Mouse (Mus musculus) A20 (cell line): ENCODE results near the gene Klk9.

Experiments
- DNase-seq: peaks from one replicate; pipeline ENCODE4 v3.0.0-alpha.2; 2011; ENCODE audit warnings: low read depth, low spot score

The Klk9 gene

GRCm38 (mm10) chr7:43791591-43791990, at the start of gene Klk9:
Gene Klk9 (plus strand): TSS chr7:43791891.
- DNase-seq: no peak

DNA sequence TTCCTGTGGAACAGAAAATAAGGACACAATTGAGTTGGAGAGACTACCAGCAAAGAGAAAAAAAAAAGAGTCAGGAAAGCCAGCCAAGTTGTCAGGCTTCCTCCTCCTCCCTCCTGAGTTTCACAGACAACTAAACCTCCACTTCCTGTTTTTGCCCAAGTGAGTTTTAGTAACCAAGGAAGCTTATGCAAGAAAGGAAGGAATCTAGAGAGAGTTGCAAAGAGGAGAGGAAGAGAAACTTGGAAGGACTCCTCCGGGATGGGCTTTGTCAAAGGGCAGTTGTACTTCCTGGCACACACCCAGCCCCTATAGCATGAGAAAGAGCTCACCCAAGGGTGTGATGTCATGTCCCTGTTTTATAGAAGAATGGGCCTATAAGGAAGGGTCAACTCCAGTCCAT, 43.9 kb upstream of the Klk9 start:
- DNase-seq: no peak

- DNase-seq: no peak
Measured at GRCm38 (mm10) chr7:43752806-43753205, 38.9 kb upstream of the Klk9 start.

DNA sequence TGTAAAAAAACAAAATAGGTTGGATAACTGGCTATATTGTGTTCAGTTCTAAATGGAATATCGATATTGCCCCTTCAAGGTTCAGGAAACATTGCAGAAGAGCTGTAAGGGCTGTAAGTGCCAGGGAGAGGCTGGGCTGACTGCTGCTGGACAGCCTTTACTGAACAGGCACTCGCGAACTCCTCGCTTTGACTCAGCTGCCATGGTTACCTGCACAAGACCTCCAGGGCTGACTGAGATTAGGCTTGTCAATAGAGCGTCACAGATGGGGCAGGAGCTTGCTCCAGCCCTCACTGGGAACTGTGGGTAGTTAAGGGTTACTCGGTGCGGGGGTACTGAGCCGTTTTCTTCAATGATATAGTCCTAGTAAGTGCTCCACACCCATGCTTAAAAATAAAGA, 25.2 kb upstream of the Klk9 start:
- no peak for DNase-seq

- no peak for DNase-seq
Measured at GRCm38 (mm10) chr7:43768597-43768996, 23.1 kb upstream of the Klk9 start, which contains the start of gene Klk12. Gene Klk12 (plus strand): TSS chr7:43768897.

DNA sequence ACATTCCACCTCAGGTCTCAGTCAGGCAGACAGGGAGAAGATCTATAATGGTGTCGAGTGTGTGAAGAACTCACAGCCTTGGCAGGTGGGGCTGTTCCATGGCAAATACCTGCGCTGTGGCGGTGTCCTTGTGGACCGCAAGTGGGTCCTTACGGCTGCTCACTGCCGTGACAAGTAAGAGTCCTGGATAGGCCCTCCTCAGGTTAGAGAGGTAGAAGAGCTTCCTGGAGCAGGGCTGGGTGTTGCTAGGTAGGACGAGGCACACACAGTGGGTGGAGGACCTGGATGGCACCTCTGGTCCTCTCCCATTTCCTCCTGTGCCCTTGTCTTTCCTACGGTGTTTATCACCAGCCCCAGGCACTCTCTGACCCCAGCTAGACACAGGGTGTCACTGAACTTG, 22.1 kb upstream of the Klk9 start:
- DNase-seq: no peak

GRCm38 (mm10) chr7:43770701-43771100, 21.0 kb upstream of the Klk9 start:
- no peak for DNase-seq

GRCm38 (mm10) chr7:43771916-43772315, 19.8 kb upstream of the Klk9 start:
- no peak for DNase-seq

DNA sequence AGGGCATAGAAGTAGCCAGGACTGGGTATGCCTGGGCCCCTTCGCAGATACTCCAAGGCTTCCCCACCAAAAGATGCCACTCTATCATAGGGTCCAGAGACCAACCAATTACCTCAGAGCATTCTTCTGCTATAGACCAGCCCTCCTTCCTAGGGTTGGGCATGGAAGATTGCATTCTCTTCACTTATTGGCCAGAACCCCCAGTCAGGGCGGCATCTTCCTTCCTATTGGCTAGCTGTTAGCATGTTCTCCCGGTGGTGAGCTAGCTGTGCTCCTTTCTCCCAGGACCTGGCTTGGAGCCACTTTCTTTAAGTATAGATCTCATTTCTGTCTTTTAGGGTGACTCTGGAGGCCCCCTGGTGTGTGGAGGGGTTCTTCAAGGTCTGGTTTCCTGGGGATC, 18.8 kb upstream of the Klk9 start:
- DNase-seq: no peak

DNA sequence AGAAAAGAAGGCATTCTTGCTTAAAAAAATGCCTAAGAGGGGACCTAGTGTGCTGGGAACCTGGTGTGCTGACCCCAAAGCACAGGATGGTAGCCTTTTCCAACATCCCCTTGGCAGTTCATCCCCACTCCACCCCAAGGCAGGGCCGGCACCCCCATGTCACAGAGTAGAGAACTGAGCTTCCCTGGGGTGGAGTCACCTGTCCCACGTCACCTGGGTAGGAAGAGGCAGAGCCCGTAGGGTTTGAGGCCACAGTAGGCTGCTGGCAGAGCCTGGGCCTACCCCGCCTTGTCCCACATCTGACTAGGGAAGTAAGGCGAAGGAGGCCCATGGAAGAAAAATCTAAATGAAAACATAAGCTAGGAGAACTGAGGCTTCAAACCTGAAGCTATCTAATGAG, 17.3 kb upstream of the Klk9 start, which contains the start of gene Klk11:
Gene Klk11 (plus strand): TSS at position 241 of the 400 bp plus-strand sequence.
- no peak for DNase-seq

GRCm38 (mm10) chr7:43774802-43775201, 16.9 kb upstream of the Klk9 start:
- no peak for DNase-seq

GRCm38 (mm10) chr7:43775311-43776057, 16.2 kb upstream of the Klk9 start:
- DNase-seq: no peak

- DNase-seq: no peak
Measured at GRCm38 (mm10) chr7:43776506-43776905, 15.2 kb upstream of the Klk9 start.

GRCm38 (mm10) chr7:43777423-43777822, 14.3 kb upstream of the Klk9 start:
- DNase-seq: no peak

- no peak for DNase-seq
Measured at GRCm38 (mm10) chr7:43778176-43778970, 13.3 kb upstream of the Klk9 start.

GRCm38 (mm10) chr7:43780241-43780640, 11.4 kb upstream of the Klk9 start:
- DNase-seq: no peak

GRCm38 (mm10) chr7:43780746-43781145, 10.9 kb upstream of the Klk9 start, which contains the start of gene Klk10:
Gene Klk10 (plus strand): TSS chr7:43781035.
- DNase-seq: no peak

GRCm38 (mm10) chr7:43781541-43781940, 10.2 kb upstream of the Klk9 start:
- DNase-seq: no peak

DNA sequence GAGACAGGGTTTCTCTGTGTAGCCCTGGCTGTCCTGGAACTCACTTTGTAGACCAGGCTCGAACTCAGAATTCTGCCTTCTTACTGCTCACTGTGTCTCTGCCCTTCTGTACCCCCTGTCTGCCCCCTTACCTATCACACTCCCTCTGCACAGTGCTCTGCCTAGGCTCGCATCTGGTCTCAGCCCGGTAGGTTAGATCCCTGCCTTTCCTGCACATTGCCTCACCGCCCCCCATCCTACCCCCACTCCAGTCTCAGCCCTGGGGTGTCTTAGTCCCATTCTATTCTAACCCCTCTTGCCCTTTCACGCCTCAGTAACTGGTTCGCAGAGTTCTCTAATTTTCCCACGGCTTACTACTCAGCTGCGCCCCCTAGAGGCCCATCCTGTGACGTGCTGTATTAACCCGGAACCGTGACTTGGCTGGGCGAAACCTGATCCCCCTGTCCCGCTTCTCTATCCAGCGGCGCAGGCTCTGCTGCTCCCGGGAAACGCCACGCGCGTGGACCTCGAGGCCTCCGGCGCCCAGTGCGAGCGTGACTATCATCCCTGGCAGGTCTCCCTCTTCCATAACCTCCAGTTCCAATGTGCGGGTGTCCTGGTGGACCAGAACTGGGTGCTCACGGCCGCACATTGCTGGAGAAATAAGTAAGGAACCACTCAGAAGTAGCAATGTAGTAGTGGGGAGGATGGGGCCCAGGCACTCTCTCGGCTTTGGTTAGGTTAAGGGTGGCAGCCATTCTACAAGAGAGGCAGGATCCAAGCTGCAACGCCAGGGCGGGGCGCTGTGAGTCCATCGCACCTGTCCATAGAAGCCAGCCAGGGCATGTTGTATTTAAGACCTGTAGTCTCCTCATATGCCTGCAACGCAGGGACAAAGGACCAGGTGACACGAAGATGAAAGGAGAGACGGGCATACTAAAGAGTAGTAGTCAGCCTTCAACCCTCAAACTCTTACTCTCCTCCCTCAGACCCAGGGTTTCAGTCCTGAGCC, 9.1 kb upstream of the Klk9 start:
- DNase-seq: peak; percentile 75

DNA sequence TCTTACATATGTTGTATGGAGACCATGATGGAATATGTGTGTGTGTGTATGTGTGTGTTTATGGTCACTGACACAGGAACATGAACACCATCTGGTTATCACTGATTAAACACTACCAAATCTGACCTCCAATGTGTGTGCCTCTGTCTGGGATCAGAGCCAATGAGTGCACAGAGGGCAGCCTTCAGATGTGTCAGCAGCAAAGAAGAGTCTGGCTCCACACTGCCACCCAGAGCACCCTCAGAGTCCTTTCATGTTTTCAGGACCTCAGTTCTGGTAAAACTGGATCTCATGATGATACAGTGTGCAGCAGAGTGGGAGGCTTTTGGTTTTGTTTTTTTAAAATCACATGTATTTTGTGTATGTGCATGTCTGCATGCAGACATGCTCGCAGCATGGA, 6.4 kb upstream of the Klk9 start:
- DNase-seq: peak; percentile 21

GRCm38 (mm10) chr7:43788096-43788495, 3.6 kb upstream of the Klk9 start:
- DNase-seq: no peak

- peak; percentile 19 for DNase-seq
Measured at GRCm38 (mm10) chr7:43789295-43789694, 2.4 kb upstream of the Klk9 start.
